Mouse (Mus musculus): ENCODE measurements at regions not wholly inside any gene's neighbourhood (a gene's known extent, or its start where the extent isn't known, plus 50 kb on each side); places are given as distances from the start of the nearest gene placed in this dataset.

GRCm38 (mm10) chr2:106318695-106319266 is 315.4 kb upstream of the Dnajc24 start:
- DNase-seq (ENCODE audit: inconsistent age in 2 of 2, low spot score in 1 of 2): no peak

DNA sequence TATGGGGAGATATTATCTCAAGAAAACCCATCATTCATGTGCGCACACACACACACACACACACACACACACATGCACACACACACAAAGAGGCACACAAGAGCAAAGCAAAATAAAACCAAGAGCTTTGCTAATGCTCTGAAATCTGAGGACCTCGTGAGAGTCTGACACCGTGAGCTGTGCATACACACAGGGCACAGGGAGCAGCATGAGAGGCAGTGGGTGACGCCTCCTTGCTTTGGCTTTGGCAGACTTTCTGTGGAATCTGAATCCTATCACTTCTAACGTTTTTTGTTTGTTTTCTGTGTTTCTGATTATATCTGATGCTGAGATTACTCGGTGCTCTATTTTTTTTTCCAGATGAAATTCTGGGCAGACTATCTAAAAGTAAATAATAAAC is 343.4 kb upstream of the Dnajc24 start:
- DNase-seq (ENCODE audit: inconsistent age in 2 of 2, low spot score in 1 of 2): no peak

DNA sequence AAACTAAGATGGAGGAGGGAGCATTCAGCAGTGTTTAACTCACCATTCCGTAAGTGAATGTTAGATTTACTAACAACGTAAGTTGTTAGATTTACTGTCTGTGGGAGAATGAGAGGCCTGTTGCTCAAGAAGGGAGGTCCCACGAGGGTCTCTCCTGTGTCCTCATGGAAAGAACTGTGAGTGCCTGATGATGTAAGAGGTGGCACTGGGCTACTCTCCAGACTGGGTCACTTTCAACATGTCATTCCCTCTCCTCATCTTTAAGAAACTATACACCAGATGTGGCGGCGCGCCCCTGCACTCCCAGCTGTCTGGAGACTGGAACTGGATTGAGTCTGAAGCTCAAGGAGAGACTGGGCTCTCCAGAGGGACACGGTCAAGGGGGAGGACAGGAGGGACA is 343.9 kb upstream of the Dnajc24 start:
- no peak for DNase-seq (ENCODE audit: inconsistent age in 2 of 2, low spot score in 1 of 2)

GRCm38 (mm10) chr2:106355565-106355964 is 337.5 kb upstream of the Mpped2 start:
- DNase-seq (ENCODE audit: inconsistent age in 2 of 2, low spot score in 1 of 2): no peak

- DNase-seq (ENCODE audit: inconsistent age in 2 of 2, low spot score in 1 of 2): peak; percentile 66 to 91
Observed at GRCm38 (mm10) chr2:106355984-106356547, 337.0 kb upstream of the Mpped2 start.

- DNase-seq (ENCODE audit: inconsistent age in 2 of 2, low spot score in 1 of 2): peak; percentile 62 to 74
Observed at GRCm38 (mm10) chr2:106368641-106369040, 324.4 kb upstream of the Mpped2 start.

GRCm38 (mm10) chr2:106383415-106384285 is 309.4 kb upstream of the Mpped2 start:
- no peak for DNase-seq (ENCODE audit: inconsistent age in 2 of 2, low spot score in 1 of 2)

GRCm38 (mm10) chr2:106384286-106384595 is 308.8 kb upstream of the Mpped2 start:
- no peak for DNase-seq (ENCODE audit: inconsistent age in 2 of 2, low spot score in 1 of 2)

DNA sequence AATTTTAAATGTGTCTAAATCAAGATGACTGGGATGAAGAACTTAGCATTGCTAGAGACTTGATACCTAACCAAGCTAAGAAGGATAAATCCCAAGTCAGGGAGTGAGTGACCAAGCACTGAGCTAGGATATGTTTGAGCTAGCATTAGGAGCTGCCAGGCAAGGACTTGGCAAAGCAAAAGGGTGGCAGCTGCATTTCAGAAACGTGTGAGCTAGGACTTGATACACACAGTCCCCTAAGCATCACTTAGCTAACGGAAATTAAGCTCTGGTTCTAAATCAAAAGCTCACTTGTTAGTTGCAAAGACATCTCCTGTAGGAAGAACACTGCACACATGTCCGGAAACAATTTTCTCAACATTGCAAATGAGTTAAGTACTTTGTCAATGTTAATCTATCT is 308.2 kb upstream of the Mpped2 start:
- DNase-seq (ENCODE audit: inconsistent age in 2 of 2, low spot score in 1 of 2): no peak

GRCm38 (mm10) chr2:106412158-106412557 is 280.9 kb upstream of the Mpped2 start:
- no peak for DNase-seq (ENCODE audit: inconsistent age in 2 of 2, low spot score in 1 of 2)

DNA sequence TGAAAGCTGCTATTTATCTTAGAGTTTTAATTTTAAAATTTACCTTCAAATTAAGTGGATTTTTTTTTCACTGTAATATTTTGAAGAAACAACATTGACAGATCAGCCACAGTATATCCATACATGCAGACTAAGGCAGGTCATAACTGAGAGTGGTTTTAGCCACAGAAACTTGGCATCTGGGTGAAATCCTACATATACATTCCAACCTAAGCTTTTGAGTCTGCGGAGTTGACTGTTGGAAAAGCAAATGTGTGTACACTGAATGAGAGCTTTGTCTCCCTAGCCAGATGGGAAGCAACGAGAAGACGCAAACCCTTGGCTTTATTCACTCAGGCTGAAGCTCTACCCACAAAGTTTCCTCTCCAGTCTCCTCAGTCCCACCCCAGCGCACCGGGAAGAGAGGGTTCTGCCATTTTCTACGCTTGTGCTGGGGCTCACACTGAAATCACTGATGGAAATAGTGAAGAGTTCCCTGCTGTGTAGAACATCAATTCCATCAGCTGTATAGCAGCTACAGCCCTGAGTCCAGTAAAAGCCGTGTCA is 277.5 kb upstream of the Mpped2 start:
- no peak for DNase-seq (ENCODE audit: inconsistent age in 2 of 2, low spot score in 1 of 2)

DNA sequence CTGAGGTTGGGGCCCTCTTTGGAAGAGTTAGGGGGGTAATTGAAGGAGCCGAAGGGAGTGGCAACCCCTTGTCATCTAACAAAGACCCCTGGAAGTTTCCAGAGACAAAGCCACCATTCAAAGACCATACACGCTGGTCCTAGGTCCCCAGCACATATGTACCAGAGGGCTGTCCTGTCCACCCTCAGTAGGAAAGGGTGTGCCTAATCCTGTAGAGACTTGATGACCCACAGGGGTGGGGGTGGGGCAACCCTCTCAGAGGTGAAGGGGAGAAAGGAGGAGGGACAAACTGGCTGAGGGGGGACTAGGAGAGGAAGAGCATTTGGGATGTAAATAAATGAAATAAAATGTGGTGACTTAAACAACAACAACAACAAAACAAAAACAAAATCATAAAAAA is 274.9 kb upstream of the Mpped2 start:
- DNase-seq (ENCODE audit: inconsistent age in 2 of 2, low spot score in 1 of 2): no peak

DNA sequence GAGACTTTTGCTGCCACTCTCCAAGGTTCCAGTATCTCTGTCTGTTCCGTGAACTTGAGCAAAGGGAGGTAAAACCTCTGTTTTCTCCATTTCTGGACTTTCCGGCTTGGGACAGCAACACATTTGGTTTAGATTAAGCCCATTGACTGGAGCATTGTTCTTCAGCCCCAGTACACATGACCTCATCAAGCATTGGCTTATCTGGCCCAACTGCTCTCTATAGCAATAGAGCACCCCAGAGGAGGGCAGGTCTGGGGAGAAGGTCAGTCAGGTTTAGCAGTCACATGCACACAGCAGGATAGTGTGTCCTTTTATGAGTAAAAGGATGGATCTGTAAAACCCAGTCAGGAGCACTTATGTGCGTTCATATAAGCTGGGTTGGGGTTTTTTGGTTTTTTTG is 268.1 kb upstream of the Mpped2 start:
- no peak for DNase-seq (ENCODE audit: inconsistent age in 2 of 2, low spot score in 1 of 2)

GRCm38 (mm10) chr2:106425451-106425881 is 267.6 kb upstream of the Mpped2 start:
- DNase-seq (ENCODE audit: inconsistent age in 2 of 2, low spot score in 1 of 2): peak; percentile 65 to 77

DNA sequence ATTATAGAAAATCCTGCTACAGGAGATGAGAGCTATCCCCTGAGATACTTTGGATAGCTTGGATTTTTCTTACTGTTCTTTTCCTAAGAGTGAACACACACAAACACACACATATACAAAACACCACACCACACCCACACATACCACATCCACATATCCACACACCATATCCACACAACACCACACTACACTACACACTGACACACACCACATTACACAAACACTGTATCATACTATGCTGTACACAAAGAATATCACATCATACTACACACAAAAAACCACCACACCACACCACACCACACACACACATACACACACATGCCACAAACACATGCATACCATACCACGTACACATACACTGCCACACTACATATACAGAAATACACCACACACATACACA is 267.1 kb upstream of the Mpped2 start:
- DNase-seq (ENCODE audit: inconsistent age in 2 of 2, low spot score in 1 of 2): no peak

DNA sequence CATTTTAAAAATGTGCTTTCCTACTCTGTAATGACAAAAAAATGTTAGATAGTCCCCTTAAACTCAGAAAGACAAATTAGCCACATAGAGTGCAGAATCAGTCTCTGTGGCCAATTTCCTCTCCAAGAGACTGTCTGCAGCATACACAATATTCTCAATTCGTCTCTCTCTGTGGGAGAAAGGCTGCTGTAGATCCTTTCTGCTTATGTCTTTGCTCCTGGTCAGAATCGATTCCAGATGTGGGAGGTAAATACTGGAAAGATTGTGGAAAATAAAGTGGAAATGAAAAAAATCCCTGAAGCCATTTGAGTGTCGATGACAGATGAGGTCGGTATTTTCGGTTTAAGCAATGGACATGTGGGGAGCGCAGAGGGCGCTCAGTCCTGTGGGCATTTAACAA is 265.8 kb upstream of the Mpped2 start:
- no peak for DNase-seq (ENCODE audit: inconsistent age in 2 of 2, low spot score in 1 of 2)

DNA sequence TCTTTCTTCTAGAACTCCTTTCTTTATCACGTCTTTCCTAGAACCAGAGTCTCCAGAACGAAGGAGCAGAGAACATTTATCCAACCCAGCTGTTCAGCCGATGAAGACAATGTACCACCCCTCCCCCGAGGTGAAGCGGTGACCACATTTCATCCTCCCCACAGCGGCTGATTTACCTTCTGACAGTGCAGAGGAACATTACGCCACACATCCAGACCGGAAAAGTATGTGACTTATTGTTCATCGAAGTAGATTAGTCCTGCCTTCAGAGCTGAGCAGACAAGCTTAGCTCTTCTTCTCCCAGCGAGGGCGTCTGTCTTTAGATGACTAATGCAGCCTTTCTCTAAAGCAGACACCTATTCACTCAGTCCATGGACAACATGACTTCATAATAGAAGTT is 264.2 kb upstream of the Mpped2 start:
- peak; percentile 28 to 67 for DNase-seq (ENCODE audit: inconsistent age in 2 of 2, low spot score in 1 of 2)

- DNase-seq (ENCODE audit: inconsistent age in 2 of 2, low spot score in 1 of 2): peak; percentile 61 to 92
Observed at GRCm38 (mm10) chr2:106431141-106431540, 261.9 kb upstream of the Mpped2 start.

DNA sequence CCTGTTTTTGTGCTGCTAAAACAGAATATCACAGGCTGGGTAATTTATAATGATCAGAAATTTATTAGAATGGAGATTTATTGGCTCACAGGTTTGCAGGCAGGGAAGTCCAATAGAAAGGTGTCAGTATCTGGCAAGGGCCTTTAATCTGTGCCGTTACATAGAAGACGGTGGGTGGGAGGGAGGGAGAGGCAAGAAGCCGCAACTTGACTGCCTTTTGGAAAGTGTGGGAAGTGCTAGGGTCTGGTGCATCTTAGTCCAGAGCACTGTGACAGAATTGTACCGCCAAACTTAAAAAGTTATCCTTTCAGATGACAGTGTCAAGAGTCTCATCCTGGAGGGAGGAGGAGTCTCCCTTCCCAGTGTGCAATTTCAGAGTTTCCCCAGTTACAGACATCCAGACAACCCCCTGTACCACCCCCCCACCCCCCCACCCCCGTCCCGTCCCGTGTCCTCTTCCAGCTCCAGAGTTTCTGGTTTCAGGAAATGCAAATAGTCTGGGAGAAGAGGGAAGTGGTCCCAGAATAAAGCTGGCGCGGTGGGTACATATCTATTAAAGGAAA is 261.4 kb upstream of the Mpped2 start:
- no peak for DNase-seq (ENCODE audit: inconsistent age in 2 of 2, low spot score in 1 of 2)

- no peak for DNase-seq (ENCODE audit: inconsistent age in 2 of 2, low spot score in 1 of 2)
Observed at GRCm38 (mm10) chr2:106436136-106436535, 256.9 kb upstream of the Mpped2 start.

DNA sequence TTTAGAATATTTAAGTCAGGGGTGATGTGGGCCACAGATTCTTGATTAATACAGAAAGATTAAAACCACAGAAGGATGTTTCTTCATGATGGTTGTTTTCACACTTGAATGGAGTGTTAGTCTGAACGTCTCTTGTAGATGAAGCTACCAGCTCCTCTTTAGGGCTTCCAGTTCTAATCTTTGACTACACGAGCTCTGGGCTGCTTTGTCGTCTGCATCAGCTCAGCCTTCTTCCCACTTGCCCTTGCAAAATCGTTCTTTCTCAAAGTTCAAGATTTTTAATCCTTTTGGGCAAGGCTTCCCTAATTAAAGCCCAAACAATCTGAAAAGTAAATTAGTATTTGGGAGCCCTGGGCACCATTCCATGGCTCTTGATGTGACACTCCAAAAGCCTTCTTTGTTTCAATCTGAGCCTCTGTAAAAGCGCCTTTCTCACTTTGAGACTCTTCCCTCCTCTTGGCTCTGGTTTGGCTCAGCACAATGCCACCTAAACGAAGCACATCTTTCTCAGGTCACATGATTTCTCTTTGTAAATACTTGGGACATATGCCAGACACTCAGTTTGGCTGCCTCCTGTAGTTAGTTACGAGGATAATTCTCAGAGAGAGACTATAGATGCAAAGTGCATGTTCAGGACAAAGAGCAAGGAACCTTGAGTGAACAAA is 238.6 kb upstream of the Mpped2 start:
- no peak for DNase-seq (ENCODE audit: inconsistent age in 2 of 2, low spot score in 1 of 2)
